Mouse (Mus musculus) cerebellum, adult 9-10 months (tissue): ENCODE data around the gene Ffar1.

Experiments
- DNase-seq: peaks from one replicate; pipeline ENCODE4 v3.0.0; 2022

The Ffar1 gene

GRCm38 (mm10) chr7:30861464-30861863 lies at the start of gene Ffar1:
Ffar1 (minus strand) TSS chr7:30861564.
- no peak for DNase-seq

- DNase-seq: no peak
Observed at GRCm38 (mm10) chr7:30909773-30910172, 48.4 kb upstream of the Ffar1 start.

GRCm38 (mm10) chr7:30908992-30909431 lies 47.6 kb upstream of the Ffar1 start:
- no peak for DNase-seq

- no peak for DNase-seq
Observed at GRCm38 (mm10) chr7:30908277-30908991, 47.1 kb upstream of the Ffar1 start.

GRCm38 (mm10) chr7:30904042-30904441 lies 42.7 kb upstream of the Ffar1 start:
- no peak for DNase-seq

GRCm38 (mm10) chr7:30895217-30895616 lies 33.9 kb upstream of the Ffar1 start:
- no peak for DNase-seq

- no peak for DNase-seq
Observed at GRCm38 (mm10) chr7:30892515-30892914, 31.2 kb upstream of the Ffar1 start.

- DNase-seq: no peak
Observed at GRCm38 (mm10) chr7:30891746-30892145, 30.4 kb upstream of the Ffar1 start.

GRCm38 (mm10) chr7:30890681-30891080 lies 29.3 kb upstream of the Ffar1 start:
- DNase-seq: no peak

- no peak for DNase-seq
Observed at GRCm38 (mm10) chr7:30888786-30889185, 27.4 kb upstream of the Ffar1 start.

GRCm38 (mm10) chr7:30887568-30888188 lies 26.3 kb upstream of the Ffar1 start:
- DNase-seq: no peak

GRCm38 (mm10) chr7:30886852-30887251 lies 25.5 kb upstream of the Ffar1 start:
- DNase-seq: no peak

GRCm38 (mm10) chr7:30884047-30884446 lies 22.7 kb upstream of the Ffar1 start:
- DNase-seq: no peak

- no peak for DNase-seq
Observed at GRCm38 (mm10) chr7:30881367-30881766, 20.0 kb upstream of the Ffar1 start.

GRCm38 (mm10) chr7:30880176-30880575 lies 18.8 kb upstream of the Ffar1 start, which contains the start of gene Cd22:
Cd22 (minus strand) TSS chr7:30880342.
- no peak for DNase-seq

GRCm38 (mm10) chr7:30878950-30879349 lies 17.6 kb upstream of the Ffar1 start:
- DNase-seq: no peak

- DNase-seq: peak; percentile 68
Observed at GRCm38 (mm10) chr7:30873083-30873482, 11.7 kb upstream of the Ffar1 start.

- DNase-seq: no peak
Observed at GRCm38 (mm10) chr7:30863386-30863785, 2.0 kb upstream of the Ffar1 start.

- DNase-seq: peak; percentile 32
Observed at GRCm38 (mm10) chr7:30859635-30860402, 1.5 kb downstream of the Ffar1 start.

GRCm38 (mm10) chr7:30859290-30859634 lies 2.1 kb downstream of the Ffar1 start:
- peak; percentile 36 for DNase-seq

GRCm38 (mm10) chr7:30857746-30858145 lies 3.6 kb downstream of the Ffar1 start:
- DNase-seq: no peak

- DNase-seq: no peak
Observed at GRCm38 (mm10) chr7:30856078-30856477, 5.3 kb downstream of the Ffar1 start, which contains the start of gene Ffar3. Ffar3 (minus strand) TSS chr7:30856178.

GRCm38 (mm10) chr7:30851421-30851820 lies 9.9 kb downstream of the Ffar1 start:
- DNase-seq: no peak

GRCm38 (mm10) chr7:30847934-30848333 lies 13.4 kb downstream of the Ffar1 start:
- no peak for DNase-seq
